Mouse (Mus musculus): ENCODE results near the gene Ece1.

GRCm38 (mm10) chr4:137830380-137830779, 31.7 kb upstream of the Ece1 start:
- no peak for TF ChIP-seq POLR2A (IDR thresholded peaks at IDR 0.05; ENCODE audit: insufficient read length, low read depth)
- no peak for TF ChIP-seq TCF3 (IDR thresholded peaks at IDR 0.05; ENCODE audit: insufficient read length, low read depth)
- no peak for TF ChIP-seq MAX (IDR thresholded peaks at IDR 0.05; ENCODE audit: low read depth)
- no peak for TF ChIP-seq TCF12 (IDR thresholded peaks at IDR 0.05; ENCODE audit: insufficient read depth, poor library complexity, severe bottlenecking)
- TF ChIP-seq POLR2AphosphoS2 (IDR thresholded peaks at IDR 0.05; ENCODE audit: insufficient read length, low read depth) = no peak
- TF ChIP-seq USF1 (IDR thresholded peaks at IDR 0.05; ENCODE audit: low read depth) = no peak
- TF ChIP-seq MYOD1 (IDR thresholded peaks at IDR 0.05; ENCODE audit: control insufficient read depth in 1 of 3, insufficient read length in 2 of 3, low read depth in 2 of 3) = no peak
- no peak for TF ChIP-seq REST (IDR thresholded peaks at IDR 0.05; ENCODE audit: insufficient read depth, insufficient read length)

Measured in myocyte (in vitro differentiated cells).